Mouse (Mus musculus) liver, adult 2 months (tissue): ENCODE data around the gene Slc38a10.

ENCODE experiments used
- CTCF ChIP-seq: fragments of 200-500 bp; IDR thresholded peaks from 2 replicates; pipeline ENCODE4 v1.5.1; 2011; ENCODE audit warnings: low read depth, low read length, control low read depth
- POLR2A ChIP-seq: fragments of 200-500 bp; IDR thresholded peaks from 2 replicates; pipeline ENCODE4 v1.6.1; 2011; ENCODE audit warnings: low read length, control low read depth; ENCODE audit not compliant: insufficient read depth; ENCODE audit errors: extremely low read depth

GRCm38 (mm10) chr11:120067834-120068233, 83.3 kb downstream of the Slc38a10 start:
- TF ChIP-seq CTCF (no peak), POLR2A (no peak)
